Comparison of ENCODE assay signal across 15 mouse cellular contexts in genomic region chr4:148385269-148385668, GRCm38 (mm10). TPM values are rescaled to one million over a fixed set of nuclear protein-coding genes. Genes with fewer than 3 reads are reported as not detected.
DNase-seq lines count a peak whose midpoint lies in the region; ATAC-seq lines count a peak whose summit lies in the region.
"Had no signal": no experiment of that assay in that cellular context is flagged by ENCODE, and none has a peak within 500 bp of the region (broad histone marks: within the 10 kb centered on the region; RNA-seq: fewer than 3 reads in every experiment).

No protein-coding gene starts in this region.

- no peak overlapping the region for H3K4me2 ChIP-seq in forebrain, embryonic 13.5 days
- H3K4me2 ChIP-seq in hindbrain, embryonic 13.5 days = no peak overlapping the region
- 0 out of 2 replicates have a peak overlapping the region, but pooled peaks have one; percentile 17 for H3K4me2 ChIP-seq in midbrain, embryonic 13.5 days (replicated peaks)
- H3K4me2 ChIP-seq: embryonic facial prominence, embryonic 15.5 days; liver, embryonic 15.5 days had no signal

- no peak for DNase-seq in forebrain, embryonic 10.5 days (ENCODE audit: extremely low spot score, low spot score)
- DNase-seq in heart, postnatal 25 days (ENCODE audit: low spot score) = no peak
- DNase-seq in spleen, postnatal 36 days (ENCODE audit: low spot score in 2 of 2) = no peak
- no peak for DNase-seq in frontal cortex, adult 2 months (ENCODE audit: extremely low spot score in 1 of 2, low spot score in 1 of 2)
- no peak for DNase-seq in left cerebral cortex, adult 18-20 months (ENCODE audit: low spot score in 2 of 2)
- DNase-seq: gastrocnemius, postnatal 10 days; heart, adult 2 months; lung, postnatal 10 days had no signal

- no peaks in the 10 kb centered on the region for H3K36me3 ChIP-seq in forebrain, embryonic 10.5 days (replicated peaks)
- H3K36me3 ChIP-seq in forebrain, embryonic 13.5 days (ENCODE audit: poor library complexity, severe bottlenecking) = no peaks in the 10 kb centered on the region
- no peaks in the 10 kb centered on the region for H3K36me3 ChIP-seq in hindbrain, embryonic 13.5 days
- H3K36me3 ChIP-seq in midbrain, embryonic 13.5 days = no peaks in the 10 kb centered on the region
- H3K36me3 ChIP-seq: embryonic facial prominence, embryonic 15.5 days; liver, embryonic 15.5 days; neural tube, embryonic 12.5 days had no signal

- ATAC-seq in forebrain, embryonic 13.5 days = no peak
- ATAC-seq in hindbrain, embryonic 13.5 days (ENCODE audit: low FRiP score) = no peak
- ATAC-seq in midbrain, embryonic 13.5 days = no peak
- ATAC-seq: inflammation-experienced regulatory T-cells, adult 6 months had no signal

- intact Hi-C loops in heart, postnatal 25 days (cut with DNase I) = no loop called here

- H3K4me3 ChIP-seq in forebrain, embryonic 10.5 days = peak overlapping the region; percentile 26; the same call in 1 of the 2 replicates
- H3K4me3 ChIP-seq in forebrain, embryonic 13.5 days = no peak overlapping the region
- H3K4me3 ChIP-seq in hindbrain, embryonic 13.5 days = no peak overlapping the region
- no peak overlapping the region for H3K4me3 ChIP-seq in midbrain, embryonic 13.5 days (replicated peaks)
- H3K4me3 ChIP-seq: embryonic facial prominence, embryonic 15.5 days; heart, adult 2 months; liver, embryonic 15.5 days; neural tube, embryonic 12.5 days had no signal

- H3K4me1 ChIP-seq in forebrain, embryonic 10.5 days = peaks cover 56% of the 10 kb centered on the region
- peaks cover 35% of the 10 kb centered on the region for H3K4me1 ChIP-seq in forebrain, embryonic 13.5 days
- H3K4me1 ChIP-seq in hindbrain, embryonic 13.5 days (replicated peaks) = peaks cover 50% of the 10 kb centered on the region
- peaks cover 47% of the 10 kb centered on the region for H3K4me1 ChIP-seq in midbrain, embryonic 13.5 days (replicated peaks)
- H3K4me1 ChIP-seq: embryonic facial prominence, embryonic 15.5 days; liver, embryonic 15.5 days had no signal

- H3K27ac ChIP-seq in forebrain, embryonic 10.5 days = peak overlapping the region; percentile 88
- peak overlapping the region; percentile 87 for H3K27ac ChIP-seq in forebrain, embryonic 13.5 days
- H3K27ac ChIP-seq in hindbrain, embryonic 13.5 days = peak overlapping the region; percentile 79
- H3K27ac ChIP-seq in midbrain, embryonic 13.5 days = peak overlapping the region; percentile 85
- H3K27ac ChIP-seq: embryonic facial prominence, embryonic 15.5 days; heart, adult 2 months; liver, embryonic 15.5 days had no signal

- H3K9me3 ChIP-seq in forebrain, embryonic 10.5 days = peaks cover 9% of the 10 kb centered on the region; the same call in 1 of the 2 replicates
- H3K9me3 ChIP-seq in forebrain, embryonic 13.5 days (replicated peaks) = no peaks in the 10 kb centered on the region
- H3K9me3 ChIP-seq in hindbrain, embryonic 13.5 days = no peaks in the 10 kb centered on the region
- H3K9me3 ChIP-seq in midbrain, embryonic 13.5 days = 0 out of 2 replicates have a peak, but pooled peaks cover 4% of the 10 kb centered on the region
- H3K9me3 ChIP-seq: embryonic facial prominence, embryonic 15.5 days; liver, embryonic 15.5 days had no signal

- WGBS in forebrain, embryonic 10.5 days = 80% methylated on average over 7 of the region's 7 CpGs
- WGBS in forebrain, embryonic 13.5 days = 69% methylated on average over 7 of the region's 7 CpGs
- WGBS in hindbrain, embryonic 13.5 days = 43% methylated on average over 7 of the region's 7 CpGs
- 46% methylated on average over 7 of the region's 7 CpGs for WGBS in midbrain, embryonic 13.5 days

- H3K9ac ChIP-seq in forebrain, embryonic 13.5 days = no peak overlapping the region
- no peak overlapping the region for H3K9ac ChIP-seq in hindbrain, embryonic 13.5 days
- H3K9ac ChIP-seq in midbrain, embryonic 13.5 days (replicated peaks) = no peak overlapping the region
- H3K9ac ChIP-seq: embryonic facial prominence, embryonic 15.5 days; liver, embryonic 15.5 days; neural tube, embryonic 12.5 days had no signal

- H3K27me3 ChIP-seq in forebrain, embryonic 10.5 days (ENCODE audit: poor library complexity, severe bottlenecking) = no peaks in the 10 kb centered on the region
- no peaks in the 10 kb centered on the region for H3K27me3 ChIP-seq in forebrain, embryonic 13.5 days
- no peaks in the 10 kb centered on the region for H3K27me3 ChIP-seq in hindbrain, embryonic 13.5 days
- no peaks in the 10 kb centered on the region for H3K27me3 ChIP-seq in midbrain, embryonic 13.5 days
- H3K27me3 ChIP-seq: embryonic facial prominence, embryonic 15.5 days; liver, embryonic 15.5 days; neural tube, embryonic 12.5 days had no signal

RNA-seq across cellular contexts. Expression of gene Ubiad1, which starts 59.3 kb away (rescaled TPM):
- polyA plus RNA-seq in forebrain, embryonic 10.5 days (2016; fragmentation: Nextera tagmentation; extraction: Ambion mirVana) = 27.1 and 27.3 TPM in 2 replicates
- 17.3 and 18.7 TPM in 2 replicates for polyA plus RNA-seq in forebrain, embryonic 13.5 days (2015; fragmentation: Nextera tagmentation; extraction: Ambion mirVana)
- 17.7 and 19.1 TPM in 2 replicates for polyA plus RNA-seq in hindbrain, embryonic 13.5 days (2015; fragmentation: Nextera tagmentation; extraction: Ambion mirVana)
- 20.5 and 22.2 TPM in 2 replicates for polyA plus RNA-seq in midbrain, embryonic 13.5 days (2015; fragmentation: Nextera tagmentation; extraction: Ambion mirVana)
- total RNA-seq in heart, postnatal 25 days (2021) = 10 to 100 TPM; 19.4 to 20.7 TPM
- 10.4 and 10.7 TPM in 2 replicates for polyA plus RNA-seq in frontal cortex, adult 2 months (2012; rRNA removed)
- 1 to 10 TPM; 8.0 to 9.2 TPM for total RNA-seq in left cerebral cortex, adult 18-20 months (2021)
